Mouse (Mus musculus) lung, embryonic 15.5 days (tissue): Measurements from ENCODE around the gene Dnah17. TPM values are rescaled to one million over a fixed set of nuclear protein-coding genes. Genes with fewer than 3 reads are reported as not detected.

Source experiments
- ATAC-seq: fragments of 200-750 bp; cut with Nextera tagmentation; 2 replicates; pipeline ENCODE4 v1.8.0; 2017; ENCODE audit warnings: moderate number of reproducible peaks, borderline replicate concordance; ENCODE audit not compliant: low FRiP score, low TSS enrichment; ENCODE audit errors: extremely low read depth
- H3K27ac ChIP-seq: fragments of 300-500 bp; sonication (generic); 2 replicates; pipeline ENCODE4 v1.5.1; 2015; ENCODE audit warnings: moderate library complexity, mild to moderate bottlenecking, inconsistent platforms
- H3K27me3 ChIP-seq: fragments of 300-500 bp; sonication (generic); 2 replicates; pipeline ENCODE4 v1.6.1; 2015; ENCODE audit warnings: inconsistent platforms
- H3K36me3 ChIP-seq: fragments of 300-500 bp; sonication (generic); 2 replicates; pipeline ENCODE4 v1.6.1; 2015; ENCODE audit warnings: inconsistent platforms
- H3K4me1 ChIP-seq: fragments of 300-500 bp; sonication (generic); 2 replicates; pipeline ENCODE4 v1.6.1; 2015; ENCODE audit warnings: inconsistent platforms
- H3K4me2 ChIP-seq: fragments of 300-500 bp; sonication (generic); 2 replicates; pipeline ENCODE4 v1.6.1; 2015; ENCODE audit warnings: inconsistent platforms, mild to moderate bottlenecking, moderate library complexity
- H3K4me3 ChIP-seq: fragments of 300-500 bp; sonication (generic); 2 replicates; pipeline ENCODE4 v1.5.1; 2015; ENCODE audit warnings: mild to moderate bottlenecking, inconsistent platforms
- H3K9ac ChIP-seq: fragments of 300-500 bp; sonication (generic); 2 replicates; pipeline ENCODE4 v1.6.1; 2015; ENCODE audit warnings: inconsistent platforms
- H3K9me3 ChIP-seq: fragments of 300-500 bp; sonication (generic); 2 replicates; pipeline ENCODE4 v1.6.1; 2016; ENCODE audit warnings: inconsistent platforms
- WGBS: fragments of 180-500 bp; shearing (Covaris S2); methylation state at CpG from one replicate; pipeline ENCODE4 v1.1.7; 2015; 5-methylcytosine and 5-hydroxymethylcytosine counted together
- polyA plus RNA-seq: library from polyadenylated mRNA; unstranded; fragments of >200 nt; fragmentation: Nextera tagmentation; extraction: Ambion mirVana; gene quantifications from 2 replicates; pipeline ENCODE4 v1.2.1, GENCODE M21; 2015

Dnah17 gene
- polyA plus RNA-seq, 1 experiment from 2014 or later, result 0.19 TPM

- Histone ChIP-seq H3K9me3 (no peaks in the 10 kb centered on the region), H3K4me1 (peaks cover 14% of the 10 kb centered on the region), H3K4me2 (no peak overlapping the region), H3K27me3 (no peaks in the 10 kb centered on the region), H3K9ac (no peak overlapping the region), H3K36me3 (no peaks in the 10 kb centered on the region), H3K4me3 (no peak overlapping the region), H3K27ac (no peak overlapping the region)
- 69% methylated on average over 3 of the region's 3 CpGs for WGBS
- no peak for ATAC-seq
These were observed 46.2 kb downstream of the Dnah17 start for GRCm38 (mm10) chr11:118084266-118084665.

GRCm38 (mm10) chr11:118083811-118084210, 46.6 kb downstream of the Dnah17 start:
- no peaks in the 10 kb centered on the region for H3K36me3 ChIP-seq
- H3K27me3 ChIP-seq, result no peaks in the 10 kb centered on the region
- ATAC-seq, result no peak
- no peaks in the 10 kb centered on the region for H3K9me3 ChIP-seq
- H3K4me2 ChIP-seq, result no peak overlapping the region
- WGBS, result 11% methylated on average over 6 of the region's 6 CpGs
- no peak overlapping the region for H3K27ac ChIP-seq
- no peak overlapping the region for H3K9ac ChIP-seq
- H3K4me3 ChIP-seq, result no peak overlapping the region
- peaks cover 10% of the 10 kb centered on the region for H3K4me1 ChIP-seq

GRCm38 (mm10) chr11:118082294-118082693, 48.1 kb downstream of the Dnah17 start:
- no peak for ATAC-seq
- Histone ChIP-seq H3K9ac (no peak overlapping the region), H3K4me3 (no peak overlapping the region), H3K36me3 (no peaks in the 10 kb centered on the region), H3K27ac (no peak overlapping the region), H3K4me1 (peaks cover 9% of the 10 kb centered on the region), H3K9me3 (no peaks in the 10 kb centered on the region), H3K4me2 (no peak overlapping the region), H3K27me3 (no peaks in the 10 kb centered on the region)
- 77% methylated on average over 14 of the region's 14 CpGs for WGBS

- Histone ChIP-seq H3K27me3 (no peaks in the 10 kb centered on the region), H3K4me1 (peaks cover 18% of the 10 kb centered on the region), H3K4me2 (no peak overlapping the region), H3K27ac (no peak overlapping the region), H3K9ac (no peak overlapping the region), H3K4me3 (no peak overlapping the region), H3K9me3 (no peaks in the 10 kb centered on the region), H3K36me3 (no peaks in the 10 kb centered on the region)
- ATAC-seq, result no peak
- 61% methylated on average over 14 of the region's 14 CpGs for WGBS
These were observed 50.7 kb downstream of the Dnah17 start for GRCm38 (mm10) chr11:118079750-118080149.

- no peaks in the 10 kb centered on the region for H3K9me3 ChIP-seq
- WGBS, result 68% methylated on average over 6 of the region's 6 CpGs
- no peak overlapping the region for H3K9ac ChIP-seq
- H3K4me2 ChIP-seq, result no peak overlapping the region
- no peaks in the 10 kb centered on the region for H3K36me3 ChIP-seq
- no peak overlapping the region for H3K27ac ChIP-seq
- no peaks in the 10 kb centered on the region for H3K27me3 ChIP-seq
- no peak for ATAC-seq
- H3K4me1 ChIP-seq, result peaks cover 21% of the 10 kb centered on the region
- no peak overlapping the region for H3K4me3 ChIP-seq
These were observed 53.5 kb downstream of the Dnah17 start for GRCm38 (mm10) chr11:118076929-118077328.

- Histone ChIP-seq H3K4me1 (peaks cover 36% of the 10 kb centered on the region), H3K27me3 (no peaks in the 10 kb centered on the region), H3K27ac (peak overlapping the region; percentile 37), H3K4me2 (peak overlapping the region; percentile 35), H3K9me3 (no peaks in the 10 kb centered on the region), H3K9ac (no peak overlapping the region), H3K4me3 (no peak overlapping the region), H3K36me3 (no peaks in the 10 kb centered on the region)
- ATAC-seq, result peak; percentile 40; the same call in 1 of the 2 replicates
- 30% methylated on average over 17 of the region's 17 CpGs for WGBS
These were observed 55.4 kb downstream of the Dnah17 start for GRCm38 (mm10) chr11:118075035-118075522.

- H3K27me3 ChIP-seq, result no peaks in the 10 kb centered on the region
- no peak overlapping the region for H3K9ac ChIP-seq
- 36% methylated on average over 11 of the region's 11 CpGs for WGBS
- H3K4me1 ChIP-seq, result peaks cover 36% of the 10 kb centered on the region
- ATAC-seq, result peak; percentile 26; the same call in 1 of the 2 replicates
- no peak overlapping the region for H3K4me3 ChIP-seq
- H3K9me3 ChIP-seq, result no peaks in the 10 kb centered on the region
- no peak overlapping the region for H3K4me2 ChIP-seq
- peak overlapping the region; percentile 82 for H3K27ac ChIP-seq
- H3K36me3 ChIP-seq, result no peaks in the 10 kb centered on the region
These were observed 59.1 kb downstream of the Dnah17 start for GRCm38 (mm10) chr11:118071227-118071912.

GRCm38 (mm10) chr11:118068812-118069332, 61.6 kb downstream of the Dnah17 start:
- H3K4me1 ChIP-seq, result peaks cover 18% of the 10 kb centered on the region
- H3K4me3 ChIP-seq, result no peak overlapping the region
- no peak for ATAC-seq
- H3K27me3 ChIP-seq, result no peaks in the 10 kb centered on the region
- no peaks in the 10 kb centered on the region for H3K9me3 ChIP-seq
- no peaks in the 10 kb centered on the region for H3K36me3 ChIP-seq
- 65% methylated on average over 16 of the region's 16 CpGs for WGBS
- H3K4me2 ChIP-seq, result no peak overlapping the region
- H3K27ac ChIP-seq, result no peak overlapping the region
- no peak overlapping the region for H3K9ac ChIP-seq

GRCm38 (mm10) chr11:118067588-118067987, 62.8 kb downstream of the Dnah17 start:
- Histone ChIP-seq H3K36me3 (no peaks in the 10 kb centered on the region), H3K4me1 (peaks cover 18% of the 10 kb centered on the region), H3K9ac (no peak overlapping the region), H3K4me3 (no peak overlapping the region), H3K4me2 (no peak overlapping the region), H3K27me3 (no peaks in the 10 kb centered on the region), H3K9me3 (no peaks in the 10 kb centered on the region), H3K27ac (no peak overlapping the region)
- ATAC-seq, result no peak
- 78% methylated on average over 8 of the region's 8 CpGs for WGBS

- no peak overlapping the region for H3K4me2 ChIP-seq
- H3K36me3 ChIP-seq, result no peaks in the 10 kb centered on the region
- H3K9ac ChIP-seq, result no peak overlapping the region
- no peaks in the 10 kb centered on the region for H3K4me1 ChIP-seq
- no peaks in the 10 kb centered on the region for H3K9me3 ChIP-seq
- ATAC-seq, result no peak
- no peaks in the 10 kb centered on the region; the same call in 1 of the 2 replicates for H3K27me3 ChIP-seq
- 66% methylated on average over 14 of the region's 14 CpGs for WGBS
- H3K4me3 ChIP-seq, result no peak overlapping the region
- no peak overlapping the region for H3K27ac ChIP-seq
These were observed 70.4 kb downstream of the Dnah17 start for GRCm38 (mm10) chr11:118060038-118060437.

GRCm38 (mm10) chr11:118058872-118059271, 71.6 kb downstream of the Dnah17 start:
- WGBS, result 55% methylated on average over 10 of the region's 10 CpGs
- Histone ChIP-seq H3K9me3 (no peaks in the 10 kb centered on the region), H3K4me2 (no peak overlapping the region)

GRCm38 (mm10) chr11:118058367-118058766, 72.1 kb downstream of the Dnah17 start:
- 65% methylated on average over 12 of the region's 12 CpGs for WGBS
- Histone ChIP-seq H3K27ac (no peak overlapping the region), H3K4me3 (no peak overlapping the region), H3K27me3 (no peaks in the 10 kb centered on the region; the same call in 1 of the 2 replicates), H3K4me2 (no peak overlapping the region), H3K4me1 (no peaks in the 10 kb centered on the region), H3K36me3 (no peaks in the 10 kb centered on the region), H3K9me3 (no peaks in the 10 kb centered on the region), H3K9ac (no peak overlapping the region)
- no peak for ATAC-seq

More at GRCm38 (mm10) chr11:118058872-118059271, 71.6 kb downstream of the Dnah17 start:
- no peaks in the 10 kb centered on the region for H3K36me3 ChIP-seq
- H3K4me1 ChIP-seq, result no peaks in the 10 kb centered on the region
- H3K9ac ChIP-seq, result no peak overlapping the region
- no peak overlapping the region for H3K27ac ChIP-seq
- ATAC-seq, result no peak
- H3K27me3 ChIP-seq, result no peaks in the 10 kb centered on the region; the same call in 1 of the 2 replicates
- no peak overlapping the region for H3K4me3 ChIP-seq
